Mouse (Mus musculus): ENCODE measurements at regions not wholly inside any gene's neighbourhood (a gene's known extent, or its start where the extent isn't known, plus 50 kb on each side); places are given as distances from the start of the nearest gene placed in this dataset.

GRCm38 (mm10) chr16:27138384-27138783, 146.9 kb upstream of the Gmnc start:
- WGBS: 88% methylated on average over 5 of the region's 5 CpGs
- no peak for TF ChIP-seq CTCF (IDR thresholded peaks at IDR 0.05; ENCODE audit: borderline replicate concordance, insufficient read depth, low read depth, low read length)
- no peak for TF ChIP-seq POLR2A (IDR thresholded peaks at IDR 0.05; ENCODE audit: borderline replicate concordance, insufficient read depth, low read length)
- no peak overlapping the region for H3K4me3 ChIP-seq (replicated peaks; ENCODE audit: insufficient read depth, low read depth, low read length)
- no peak overlapping the region for H3K27ac ChIP-seq (ENCODE audit: insufficient read depth, low read length)
- no peaks in the 10 kb centered on the region for H3K4me1 ChIP-seq (ENCODE audit: control insufficient read depth, insufficient read depth, low read length)
- DNase-seq: no peak
- no peaks in the 10 kb centered on the region for H3K27me3 ChIP-seq (ENCODE audit: control insufficient read depth, insufficient read depth, low read length)

GRCm38 (mm10) chr16:27138987-27139386, 147.5 kb upstream of the Gmnc start:
- Histone ChIP-seq H3K4me3 (replicated peaks; ENCODE audit: insufficient read depth, low read depth, low read length) (no peak overlapping the region), H3K27me3 (ENCODE audit: control insufficient read depth, insufficient read depth, low read length) (no peaks in the 10 kb centered on the region), H3K27ac (ENCODE audit: insufficient read depth, low read length) (no peak overlapping the region), H3K4me1 (ENCODE audit: control insufficient read depth, insufficient read depth, low read length) (no peaks in the 10 kb centered on the region)
- DNase-seq: peak in 1 of 2 experiments; percentile 12
- 16% methylated on average over 1 of the region's 1 CpGs for WGBS
- peak; percentile 31; the same call in 1 of the 2 replicates for TF ChIP-seq CTCF (IDR thresholded peaks at IDR 0.05; ENCODE audit: borderline replicate concordance, insufficient read depth, low read depth, low read length)
- no peak for TF ChIP-seq POLR2A (IDR thresholded peaks at IDR 0.05; ENCODE audit: borderline replicate concordance, insufficient read depth, low read length)

- TF ChIP-seq POLR2A (IDR thresholded peaks at IDR 0.05; ENCODE audit: borderline replicate concordance, insufficient read depth, low read length) (no peak), CTCF (IDR thresholded peaks at IDR 0.05; ENCODE audit: borderline replicate concordance, insufficient read depth, low read depth, low read length) (peak; percentile 57; the same call in 1 of the 2 replicates)
- Histone ChIP-seq H3K27me3 (ENCODE audit: control insufficient read depth, insufficient read depth, low read length) (no peaks in the 10 kb centered on the region), H3K4me3 (replicated peaks; ENCODE audit: insufficient read depth, low read depth, low read length) (no peak overlapping the region), H3K27ac (ENCODE audit: insufficient read depth, low read length) (no peak overlapping the region), H3K4me1 (ENCODE audit: control insufficient read depth, insufficient read depth, low read length) (no peaks in the 10 kb centered on the region)
- 12% methylated on average over 3 of the region's 3 CpGs for WGBS
- DNase-seq: peak; percentile 23 to 39
Observed at GRCm38 (mm10) chr16:27140037-27140436, 148.6 kb upstream of the Gmnc start.

GRCm38 (mm10) chr16:27155805-27156204, 151.5 kb upstream of the Ostn start:
- no peaks in the 10 kb centered on the region for H3K4me1 ChIP-seq (ENCODE audit: control insufficient read depth, insufficient read depth, low read length)
- WGBS: 63% methylated on average over 4 of the region's 4 CpGs
- H3K4me3 ChIP-seq (replicated peaks; ENCODE audit: insufficient read depth, low read depth, low read length): no peak overlapping the region
- no peaks in the 10 kb centered on the region for H3K27me3 ChIP-seq (ENCODE audit: control insufficient read depth, insufficient read depth, low read length)
- DNase-seq: peak in 1 of 2 experiments; percentile 7
- no peak for TF ChIP-seq CTCF (IDR thresholded peaks at IDR 0.05; ENCODE audit: borderline replicate concordance, insufficient read depth, low read depth, low read length)
- TF ChIP-seq POLR2A (IDR thresholded peaks at IDR 0.05; ENCODE audit: borderline replicate concordance, insufficient read depth, low read length): no peak
- H3K27ac ChIP-seq (ENCODE audit: insufficient read depth, low read length): no peak overlapping the region

- WGBS: 3% methylated on average over 2 of the region's 2 CpGs
- no peak overlapping the region for H3K27ac ChIP-seq (ENCODE audit: insufficient read depth, low read length)
- no peaks in the 10 kb centered on the region for H3K27me3 ChIP-seq (ENCODE audit: control insufficient read depth, insufficient read depth, low read length)
- peak in 1 of 2 experiments; percentile 15 for DNase-seq
- no peaks in the 10 kb centered on the region for H3K4me1 ChIP-seq (ENCODE audit: control insufficient read depth, insufficient read depth, low read length)
- no peak overlapping the region for H3K4me3 ChIP-seq (replicated peaks; ENCODE audit: insufficient read depth, low read depth, low read length)
- TF ChIP-seq CTCF (IDR thresholded peaks at IDR 0.05; ENCODE audit: borderline replicate concordance, insufficient read depth, low read depth, low read length) (no peak), POLR2A (IDR thresholded peaks at IDR 0.05; ENCODE audit: borderline replicate concordance, insufficient read depth, low read length) (no peak)
Observed at GRCm38 (mm10) chr16:27195650-27196049, 111.6 kb upstream of the Ostn start.

Measured in cerebellum, adult 2 months (tissue).